Mouse (Mus musculus): Measurements from ENCODE around the gene Ehbp1.

The Ehbp1 gene

GRCm38 (mm10) chr11:21973597-21973996, 368.5 kb downstream of the Ehbp1 start:
- DNase-seq (ENCODE audit: low read depth, low spot score), result no peak

GRCm38 (mm10) chr11:21968922-21969321, 373.2 kb downstream of the Ehbp1 start:
- no peak for DNase-seq (ENCODE audit: low read depth, low spot score)
